Mouse (Mus musculus) subcutaneous adipose tissue, adult 2 months (tissue): Measurements from ENCODE around the gene Pgpep1l. TPM values are rescaled to one million over a fixed set of nuclear protein-coding genes. Genes with fewer than 3 reads are reported as not detected.

Experiments
- polyA plus RNA-seq: library from polyadenylated mRNA; depleted of rRNA; stranded (reverse); fragments of >200 nt; gene quantifications from 2 replicates; pipeline ENCODE4 v1.2.3, GENCODE M21; 2012; ENCODE audit warnings: low replicate concordance; rRNA removed

The Pgpep1l gene
- not detected in 2 replicates for polyA plus RNA-seq

GRCm38 (mm10) chr7:68264028-68264453, at the start of gene Pgpep1l:
Pgpep1l (minus strand) TSS chr7:68264233.

GRCm38 (mm10) chr7:68273515-68273914, 9.5 kb upstream of the Pgpep1l start, which contains the start of gene Fam169b:
Fam169b (plus strand) TSS chr7:68273839.

Other genes starting within 250 kb of the Pgpep1l start
- 0.33 and 0.93 TPM in 2 replicates for gene Fam169b, start 9.6 kb upstream of the Pgpep1l start, polyA plus RNA-seq